Mouse (Mus musculus) hindlimb bud, embryonic 11.5 days (tissue): ENCODE measurements around the gene Gm44579.

Source experiments
- DNase-seq: peaks from one replicate; pipeline ENCODE4 v3.0.0-alpha.2; 2012; ENCODE audit warnings: low read depth, low spot score; ENCODE audit errors: extremely low spot score

Gene Gm44579

DNA sequence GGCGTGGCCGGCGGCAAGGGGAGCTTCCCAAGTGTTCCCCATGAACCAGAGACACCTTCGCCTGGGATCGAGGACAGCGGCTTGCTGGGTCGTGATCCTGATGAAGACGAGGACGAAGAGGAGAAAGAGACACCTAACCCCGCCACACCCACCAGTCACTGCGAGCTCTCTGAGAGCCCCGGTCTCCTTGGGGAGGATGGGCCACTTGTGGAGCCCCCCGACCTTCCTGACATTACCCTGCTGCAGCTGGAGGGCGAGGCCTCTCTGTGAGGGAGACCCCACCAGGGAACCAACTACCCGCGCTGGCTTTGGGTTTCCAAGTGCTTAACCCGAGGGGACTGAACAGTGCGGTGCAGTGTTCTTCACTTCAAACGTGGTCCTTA, 52.2 kb downstream of the Gm44579 start:
- DNase-seq, result no peak

- peak; percentile 73 for DNase-seq
Observed at GRCm38 (mm10) chr15:98167645-98168621, 52.8 kb downstream of the Gm44579 start.

- DNase-seq, result no peak
Observed at GRCm38 (mm10) chr15:98166963-98167644, 53.7 kb downstream of the Gm44579 start, which contains the start of gene Ccdc184. Gene Ccdc184, plus strand, starts transcription at chr15:98167158.

GRCm38 (mm10) chr15:98165525-98165924, 55.3 kb downstream of the Gm44579 start, which contains the start of gene Asb8:
Gene Asb8, minus strand, starts transcription at chr15:98165625.
- DNase-seq, result no peak

DNA sequence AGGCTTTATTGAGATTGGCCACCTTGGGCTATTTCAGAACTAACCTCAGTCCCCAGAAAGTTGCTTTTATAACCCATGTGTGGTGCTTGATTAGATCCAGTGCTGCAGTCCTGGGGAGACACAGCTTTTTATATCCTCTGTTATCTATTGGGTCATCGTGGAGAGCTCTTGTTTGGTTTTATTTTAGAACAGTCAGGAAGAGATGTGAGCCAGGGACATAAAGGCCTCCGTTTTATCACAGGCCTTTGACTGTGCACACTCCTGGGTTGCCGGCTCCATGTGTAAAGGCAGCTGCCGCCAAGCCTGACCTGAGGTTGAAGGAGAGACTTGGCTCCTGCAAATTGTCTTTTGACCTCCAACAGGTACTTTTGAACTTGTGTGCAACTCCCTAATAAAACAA, 58.2 kb downstream of the Gm44579 start:
- no peak for DNase-seq

DNA sequence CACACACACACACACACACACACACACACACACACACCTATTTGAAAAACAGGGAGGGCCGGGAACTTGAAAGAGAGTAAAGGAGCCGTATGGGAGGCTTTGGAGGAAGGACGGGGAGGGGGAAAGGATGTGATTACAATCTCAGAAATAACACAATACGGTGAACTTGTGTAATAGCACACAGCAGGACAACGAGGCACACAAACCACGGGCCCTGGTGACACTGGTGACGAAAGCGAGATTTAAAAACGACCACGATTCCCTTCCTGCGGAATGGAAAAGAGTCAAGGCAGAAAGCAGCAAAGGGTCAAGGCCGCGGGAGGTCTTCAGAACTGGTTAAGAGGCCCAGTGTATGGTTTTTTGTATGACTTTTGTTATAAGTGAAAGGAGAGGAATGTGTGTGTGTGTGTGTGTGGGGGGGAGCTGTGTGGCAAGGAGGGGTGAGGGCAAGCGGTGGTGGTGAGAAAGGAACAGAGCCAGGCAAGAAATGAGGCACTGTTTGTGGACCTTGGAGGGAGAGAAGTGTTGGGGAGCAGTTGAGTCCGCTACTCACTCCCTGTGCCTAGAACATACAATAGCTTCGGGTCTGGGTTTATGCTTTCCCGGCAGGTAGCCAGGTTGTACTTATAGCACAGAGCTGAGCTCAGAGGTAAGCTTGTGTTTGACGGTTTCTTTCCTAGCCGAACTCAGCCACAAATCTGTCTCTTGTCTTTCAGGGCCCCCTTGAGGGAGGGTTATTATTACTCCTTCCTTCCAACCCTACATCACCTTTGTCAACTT, 59.6 kb downstream of the Gm44579 start:
- no peak for DNase-seq

DNA sequence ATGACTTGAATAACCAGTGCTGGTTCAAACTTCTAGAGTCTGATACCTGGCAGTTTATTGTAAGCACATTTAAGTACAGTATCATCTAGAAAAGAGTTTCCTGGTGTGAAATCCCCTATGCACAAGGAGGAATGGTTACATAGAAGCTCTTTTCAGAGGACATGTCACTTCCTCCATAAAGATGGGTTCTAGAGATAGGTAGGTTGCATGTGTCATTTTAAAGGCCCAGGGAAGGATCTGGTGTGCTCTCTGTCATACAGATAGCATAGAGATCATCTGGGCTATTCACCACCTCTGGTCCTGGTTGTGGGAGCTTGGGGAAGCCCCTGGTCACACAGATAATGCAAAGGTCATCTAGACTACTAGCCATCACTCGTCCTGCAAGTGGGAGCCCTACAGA, 63.5 kb downstream of the Gm44579 start:
- DNase-seq, result no peak

- DNase-seq, result no peak
Observed at GRCm38 (mm10) chr15:98155944-98156343, 64.8 kb downstream of the Gm44579 start.

DNA sequence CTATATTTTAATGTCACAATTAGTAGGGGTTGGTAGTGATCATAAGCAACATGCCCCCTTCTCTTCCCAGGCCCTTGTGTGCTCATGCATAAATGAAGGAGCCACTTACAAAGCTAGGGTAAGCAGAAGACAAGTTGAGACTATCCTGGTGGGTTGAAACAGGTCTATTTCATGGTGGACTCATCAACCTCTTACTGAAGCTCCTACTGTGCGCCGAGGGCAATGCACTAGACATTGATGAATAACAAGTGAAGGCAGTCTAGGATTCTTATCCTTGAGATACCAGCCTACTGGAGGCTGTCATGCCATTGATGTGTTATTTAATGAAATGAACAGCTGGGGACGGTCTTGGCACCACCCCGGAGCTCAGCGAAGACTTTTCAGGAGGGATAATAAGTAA, 65.5 kb downstream of the Gm44579 start:
- no peak for DNase-seq

GRCm38 (mm10) chr15:98154631-98155030, 66.1 kb downstream of the Gm44579 start:
- no peak for DNase-seq

- no peak for DNase-seq
Observed at GRCm38 (mm10) chr15:98154146-98154545, 66.6 kb downstream of the Gm44579 start.

- peak; percentile 46 for DNase-seq
Observed at GRCm38 (mm10) chr15:98153625-98154024, 67.2 kb downstream of the Gm44579 start.

- no peak for DNase-seq
Observed at GRCm38 (mm10) chr15:98152916-98153315, 67.9 kb downstream of the Gm44579 start.

- no peak for DNase-seq
Observed at GRCm38 (mm10) chr15:98149166-98149602, 71.6 kb downstream of the Gm44579 start.

- no peak for DNase-seq
Observed at GRCm38 (mm10) chr15:98148356-98148755, 72.4 kb downstream of the Gm44579 start.

DNA sequence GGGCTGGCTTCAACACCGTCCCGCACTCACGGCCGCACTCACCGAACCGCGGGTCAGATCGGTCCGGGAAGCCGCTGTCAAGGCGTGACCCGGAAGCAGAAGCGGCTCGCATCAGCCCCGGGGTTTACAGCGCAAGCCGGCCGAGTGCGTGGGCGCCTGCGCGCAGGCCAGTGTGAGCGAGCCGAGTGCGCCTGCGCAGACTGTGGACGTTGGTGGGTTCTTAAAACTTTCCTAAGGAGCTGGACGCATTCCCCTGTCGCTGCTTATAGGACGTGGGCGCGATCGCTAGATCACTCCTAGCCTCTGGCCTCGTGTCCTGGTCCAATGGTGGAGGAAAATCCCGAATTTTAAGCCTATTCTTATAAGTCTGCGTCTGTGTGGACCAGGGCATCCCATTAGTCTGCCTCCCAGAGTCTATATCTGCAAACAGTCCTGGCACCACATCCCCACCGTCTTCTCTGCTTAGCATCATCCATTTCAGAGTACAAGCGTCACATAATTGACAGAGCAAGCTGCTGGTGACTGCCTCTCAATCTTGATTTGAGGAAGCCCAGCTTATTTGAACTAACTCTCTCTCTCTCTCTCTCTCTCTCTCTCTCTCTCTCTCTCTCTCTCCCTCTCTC, 75.1 kb downstream of the Gm44579 start:
- peak; percentile 86 for DNase-seq

GRCm38 (mm10) chr15:98144861-98145507, 75.8 kb downstream of the Gm44579 start:
- no peak for DNase-seq

GRCm38 (mm10) chr15:98142515-98142914, 78.3 kb downstream of the Gm44579 start:
- DNase-seq, result no peak

- DNase-seq, result no peak
Observed at GRCm38 (mm10) chr15:98140809-98141208, 80.0 kb downstream of the Gm44579 start.

- DNase-seq, result no peak
Observed at GRCm38 (mm10) chr15:98139763-98140162, 81.0 kb downstream of the Gm44579 start.
